Mouse (Mus musculus): ENCODE measurements around the gene Olfr1411.

Gene Olfr1411

DNA sequence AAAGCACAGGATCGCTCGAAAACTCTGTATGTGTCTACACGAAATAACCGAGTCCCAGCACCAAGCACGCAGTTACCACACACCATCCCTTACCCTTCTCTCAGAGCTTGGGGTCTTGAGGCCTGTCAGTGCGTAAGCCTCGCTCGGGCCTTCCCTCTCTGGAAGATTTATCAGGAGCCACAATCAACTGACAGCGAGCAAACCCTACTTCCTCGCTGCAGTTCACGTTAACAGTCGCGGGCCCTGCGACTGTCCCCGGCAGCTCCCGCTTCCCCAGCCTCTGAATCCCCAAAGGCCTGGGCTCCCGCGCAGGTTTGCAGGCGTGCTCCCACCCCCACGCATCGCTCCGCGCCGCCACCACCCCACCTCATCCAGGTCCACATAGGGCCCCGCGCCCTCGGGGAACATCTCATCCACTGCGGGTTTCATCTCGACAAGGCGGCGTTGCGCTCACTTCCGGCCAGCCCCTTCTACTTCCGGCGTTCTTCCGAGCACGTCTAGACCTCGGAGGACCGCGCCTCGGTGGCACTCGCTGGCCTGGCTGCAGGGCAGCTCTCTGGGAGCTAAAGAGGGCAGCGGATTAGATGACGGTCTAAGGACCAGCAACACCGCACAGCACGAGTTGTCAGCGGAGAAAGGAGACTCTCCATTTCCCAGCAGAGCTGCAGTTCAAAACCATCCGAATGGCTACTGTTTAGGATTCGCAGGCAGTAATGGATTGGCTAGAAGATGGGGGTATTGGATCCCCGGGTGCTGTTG lies 47.5 kb downstream of the Olfr1411 start, which contains the start of gene Cops9:
TSS of gene Cops9 (minus strand) at position 472 of the 759 bp plus-strand sequence.
- peak; percentile 67 to 84 for DNase-seq

DNA sequence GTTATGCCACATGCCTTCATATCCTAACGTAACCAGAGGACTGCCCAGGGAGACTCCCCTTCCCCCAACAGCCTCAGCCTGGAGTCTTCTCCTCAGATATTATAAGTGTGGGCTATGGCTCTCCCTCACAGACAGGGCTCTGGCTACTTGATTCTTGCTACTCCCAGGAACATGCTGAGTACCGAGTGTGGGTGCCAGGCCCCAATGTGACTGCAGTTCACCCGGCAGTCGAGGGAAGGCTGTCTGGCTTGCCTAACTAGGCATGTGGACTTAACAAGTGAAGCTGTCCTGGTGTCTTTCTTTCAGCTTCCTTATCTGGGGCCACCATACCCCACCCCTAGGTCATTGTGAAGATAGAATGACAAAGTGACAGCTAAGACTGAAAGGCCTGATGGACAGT lies 49.5 kb downstream of the Olfr1411 start:
- no peak for DNase-seq

DNA sequence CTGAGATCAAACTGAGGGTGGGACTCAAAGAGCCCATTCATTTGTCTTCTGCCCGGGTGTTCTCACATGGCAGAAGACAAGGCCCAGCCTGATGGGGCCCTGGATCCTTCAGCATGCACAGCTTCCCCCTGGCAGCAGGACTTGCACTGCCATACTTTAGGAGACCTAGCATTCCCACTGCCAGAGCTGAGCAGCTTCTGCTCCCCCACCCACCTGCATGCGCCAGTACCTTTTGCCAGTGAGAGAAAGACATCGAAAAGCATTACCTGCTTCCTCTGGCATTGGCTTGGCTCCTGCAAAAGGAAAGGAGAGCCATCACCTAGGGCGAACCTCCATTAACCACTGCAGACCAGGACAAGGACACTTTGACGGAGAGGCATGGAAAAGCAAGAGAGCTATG lies 50.7 kb downstream of the Olfr1411 start:
- no peak for DNase-seq

DNA sequence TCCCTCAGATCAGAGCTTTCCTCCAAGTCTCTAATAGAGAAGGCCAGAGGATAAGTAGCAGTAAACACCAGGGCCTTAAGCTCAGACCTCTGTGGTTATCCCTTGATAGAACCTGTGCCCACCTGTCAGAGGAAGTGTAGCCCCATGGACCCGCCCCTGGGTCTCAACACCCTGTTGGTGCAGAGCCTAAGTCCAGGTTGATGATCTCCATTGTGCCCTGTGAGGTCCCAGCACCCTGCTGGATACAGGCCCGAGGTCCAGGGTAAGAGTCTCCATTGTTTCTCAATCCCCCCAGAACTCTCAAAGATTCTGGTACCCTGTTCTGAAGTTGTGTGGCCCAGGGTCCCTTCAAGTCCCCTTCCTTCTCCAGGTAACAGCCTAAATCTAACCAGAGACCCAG lies 51.9 kb downstream of the Olfr1411 start:
- no peak for DNase-seq

DNA sequence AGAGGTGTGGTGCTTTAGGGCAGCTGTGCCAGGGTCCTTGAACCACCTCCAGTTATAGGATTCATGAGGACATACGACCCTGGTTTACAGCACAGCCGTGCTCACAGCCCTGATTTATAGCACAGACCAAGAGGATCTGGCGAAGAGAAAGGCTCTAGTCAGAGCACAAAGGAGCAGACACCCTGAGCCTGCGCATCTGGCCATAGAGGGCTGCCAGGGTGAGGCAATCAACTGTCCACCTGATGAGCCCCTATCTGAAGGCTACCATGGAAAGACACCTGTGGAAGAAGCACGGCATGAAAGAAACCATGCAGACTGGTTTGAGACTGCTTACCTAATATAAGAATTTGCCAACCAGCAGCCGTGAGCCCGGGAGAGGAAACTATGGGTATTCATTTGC lies 52.4 kb downstream of the Olfr1411 start:
- no peak for DNase-seq

DNA sequence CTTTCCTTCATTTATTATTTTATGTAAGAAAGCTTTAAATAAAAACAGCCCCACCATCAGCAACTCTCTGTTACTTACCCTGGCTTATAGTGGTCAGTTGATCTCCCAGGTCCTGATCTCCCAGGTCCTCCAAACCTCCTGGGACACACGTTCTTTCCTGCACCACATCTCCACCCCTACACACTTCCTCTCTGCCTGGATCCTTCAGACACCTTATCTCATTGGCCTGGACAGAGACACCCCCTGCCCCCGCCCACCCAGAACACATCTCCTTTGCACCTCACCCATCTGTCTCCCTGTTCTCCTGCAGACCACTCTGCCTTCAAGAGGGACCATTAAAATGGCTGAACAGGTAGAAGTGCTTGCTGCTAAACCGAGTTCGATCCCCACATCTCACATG lies 52.8 kb downstream of the Olfr1411 start:
- no peak for DNase-seq

Data from spleen, adult 18-20 months (tissue).